ENCODE assay signal across 12 mouse cellular contexts in genomic region chr4:83090691-83091448, GRCm38 (mm10). TPM values are rescaled to one million over a fixed set of nuclear protein-coding genes. Genes with fewer than 3 reads are reported as not detected.
A peak's percentile ranks its signal among the peaks of the same experiment; 100 is the strongest.
DNase-seq lines count a peak whose midpoint lies in the region; ATAC-seq and TF ChIP-seq lines count a peak whose summit lies in the region.
"Had no signal": no experiment of that assay in that cellular context is flagged by ENCODE, and none has a peak within 500 bp of the region (broad histone marks: within the 10 kb centered on the region; RNA-seq: fewer than 3 reads in every experiment).

No protein-coding gene starts in this region.

- H3K27me3 ChIP-seq in lung, postnatal 0 days (replicated peaks; ENCODE audit: insufficient read depth, low read length) = no peaks in the 10 kb centered on the region
- no peaks in the 10 kb centered on the region for H3K27me3 ChIP-seq in forebrain, embryonic 11.5 days (ENCODE audit: control insufficient read depth, insufficient read depth, low read length)
- H3K27me3 ChIP-seq: embryonic facial prominence, embryonic 13.5 days; megakaryocyte, embryonic 14.5 days had no signal

- WGBS in lung, postnatal 0 days = 48% methylated on average over 6 of the region's 6 CpGs
- WGBS in lung, adult 2 months = 42% methylated on average over 6 of the region's 6 CpGs
- 84% methylated on average over 6 of the region's 6 CpGs for WGBS in forebrain, embryonic 11.5 days

- TF ChIP-seq CTCF in lung, postnatal 0 days (IDR thresholded peaks at IDR 0.05) = no peak
- TF ChIP-seq CTCF in lung, adult 2 months (IDR thresholded peaks at IDR 0.05; ENCODE audit: insufficient read depth, low read length) = no peak

- H3K27ac ChIP-seq in lung, postnatal 0 days (ENCODE audit: low read length) = no peak overlapping the region
- H3K27ac ChIP-seq in forebrain, embryonic 11.5 days (ENCODE audit: low read depth, low read length) = no peak overlapping the region
- H3K27ac ChIP-seq: embryonic facial prominence, embryonic 13.5 days had no signal

- DNase-seq in frontal cortex, postnatal 14 days (ENCODE audit: low spot score in 2 of 2) = no peak
- peak; percentile 21 for DNase-seq in lung, postnatal 0 days (ENCODE audit: low spot score)
- no peak for DNase-seq in lung, adult 2 months
- DNase-seq in cerebellum, adult 11-12 months = peak; percentile 33
- DNase-seq in heart, postnatal 14 days = peak; percentile 70 to 74
- no peak for DNase-seq in forebrain, embryonic 11.5 days (ENCODE audit: low spot score)
- DNase-seq in urinary bladder, adult 18-20 months (ENCODE audit: low spot score in 2 of 2) = no peak
- DNase-seq: B cell, adult 2 months; right cerebral cortex, postnatal 14 days had no signal

- H3K4me3 ChIP-seq in lung, postnatal 0 days (ENCODE audit: low read depth, low read length) = no peak overlapping the region
- H3K4me3 ChIP-seq in lung, adult 2 months (replicated peaks; ENCODE audit: extremely low read depth, low read depth, low read length) = no peak overlapping the region
- H3K4me3 ChIP-seq in forebrain, embryonic 11.5 days (ENCODE audit: low read depth, low read length) = no peak overlapping the region
- H3K4me3 ChIP-seq: embryonic facial prominence, embryonic 13.5 days; megakaryocyte, embryonic 14.5 days had no signal

- H3K4me1 ChIP-seq in lung, postnatal 0 days (ENCODE audit: insufficient read depth, low read depth, low read length) = no peaks in the 10 kb centered on the region
- no peaks in the 10 kb centered on the region for H3K4me1 ChIP-seq in lung, adult 2 months (ENCODE audit: control insufficient read depth, insufficient read depth, low read length)
- H3K4me1 ChIP-seq in forebrain, embryonic 11.5 days (replicated peaks; ENCODE audit: control insufficient read depth, insufficient read depth, low read length) = no peaks in the 10 kb centered on the region
- H3K4me1 ChIP-seq: megakaryocyte, embryonic 14.5 days had no signal

- intact Hi-C loops in heart, postnatal 14 days (cut with DNase I) = no loop called here

- no peaks in the 10 kb centered on the region for H3K36me3 ChIP-seq in lung, postnatal 0 days (ENCODE audit: insufficient read depth, low read length)
- H3K36me3 ChIP-seq in forebrain, embryonic 11.5 days (ENCODE audit: control insufficient read depth, insufficient read depth, low read length) = no peaks in the 10 kb centered on the region
- H3K36me3 ChIP-seq: embryonic facial prominence, embryonic 13.5 days had no signal

- no peaks in the 10 kb centered on the region for H3K9me3 ChIP-seq in lung, postnatal 0 days (ENCODE audit: low read length)
- H3K9me3 ChIP-seq in forebrain, embryonic 11.5 days (ENCODE audit: control insufficient read depth, low read length) = no peaks in the 10 kb centered on the region
- H3K9me3 ChIP-seq: embryonic facial prominence, embryonic 13.5 days; megakaryocyte, embryonic 14.5 days had no signal

- no peak overlapping the region for H3K4me2 ChIP-seq in lung, postnatal 0 days (replicated peaks; ENCODE audit: low read depth, low read length)
- H3K4me2 ChIP-seq in forebrain, embryonic 11.5 days (ENCODE audit: low read depth, low read length, severe bottlenecking) = no peak overlapping the region
- H3K4me2 ChIP-seq: embryonic facial prominence, embryonic 13.5 days had no signal

- no peak for TF ChIP-seq EP300 in lung, postnatal 0 days (IDR thresholded peaks at IDR 0.05)

- H3K9ac ChIP-seq in lung, postnatal 0 days (replicated peaks; ENCODE audit: low read depth) = no peak overlapping the region
- no peak overlapping the region for H3K9ac ChIP-seq in forebrain, embryonic 11.5 days (ENCODE audit: low read length)
- H3K9ac ChIP-seq: embryonic facial prominence, embryonic 13.5 days had no signal

- TF ChIP-seq POLR2A in lung, adult 2 months (IDR thresholded peaks at IDR 0.05; ENCODE audit: borderline replicate concordance, extremely low read depth, low read depth, low read length) = no peak

- ATAC-seq in frontal cortex, adult (ENCODE audit: low TSS enrichment) = peak; percentile 93
- peak; percentile 49; the same call in 1 of the 2 replicates for ATAC-seq in lung, postnatal 0 days
- no peak for ATAC-seq in forebrain, embryonic 11.5 days (replicated peaks; ENCODE audit: low FRiP score)

RNA-seq across cellular contexts. Expression of gene Frem1, which starts 38.7 kb away (rescaled TPM):
- polyA plus RNA-seq in lung, postnatal 0 days (2015; fragmentation: Nextera tagmentation; extraction: Ambion mirVana) = 14.3 and 16.2 TPM in 2 replicates
- polyA plus RNA-seq in lung, adult 2 months (2012; rRNA removed) = 4.1 TPM in 2 replicates
- 1 to 10 TPM in 1 of 2 experiments, under 1 TPM in 1; 0.79 to 1.1 TPM for total RNA-seq in heart, postnatal 14 days (2021)
- polyA plus RNA-seq in forebrain, embryonic 11.5 days (2014; fragmentation: Nextera tagmentation; extraction: Ambion mirVana) = 5.0 and 5.5 TPM in 2 replicates

Comparison
In these comparisons a context has a peak if more than half of its experiments do, and no peak if none do; other contexts are left out.
1. DNase-seq: peak in lung, postnatal 0 days (single experiment), cerebellum, adult 11-12 months (single experiment) and heart, postnatal 14 days (2 of 2); none in frontal cortex, postnatal 14 days (0 of 2), lung, adult 2 months (single experiment), forebrain, embryonic 11.5 days (single experiment) and urinary bladder, adult 18-20 months (0 of 2).